Mouse (Mus musculus): Measurements from ENCODE around the gene Ccdc163. TPM values are rescaled to one million over a fixed set of nuclear protein-coding genes. Genes with fewer than 3 reads are reported as not detected.

Gene Ccdc163
- polyA plus RNA-seq, 2 experiments = 9.1 to 16.0 TPM

DNA sequence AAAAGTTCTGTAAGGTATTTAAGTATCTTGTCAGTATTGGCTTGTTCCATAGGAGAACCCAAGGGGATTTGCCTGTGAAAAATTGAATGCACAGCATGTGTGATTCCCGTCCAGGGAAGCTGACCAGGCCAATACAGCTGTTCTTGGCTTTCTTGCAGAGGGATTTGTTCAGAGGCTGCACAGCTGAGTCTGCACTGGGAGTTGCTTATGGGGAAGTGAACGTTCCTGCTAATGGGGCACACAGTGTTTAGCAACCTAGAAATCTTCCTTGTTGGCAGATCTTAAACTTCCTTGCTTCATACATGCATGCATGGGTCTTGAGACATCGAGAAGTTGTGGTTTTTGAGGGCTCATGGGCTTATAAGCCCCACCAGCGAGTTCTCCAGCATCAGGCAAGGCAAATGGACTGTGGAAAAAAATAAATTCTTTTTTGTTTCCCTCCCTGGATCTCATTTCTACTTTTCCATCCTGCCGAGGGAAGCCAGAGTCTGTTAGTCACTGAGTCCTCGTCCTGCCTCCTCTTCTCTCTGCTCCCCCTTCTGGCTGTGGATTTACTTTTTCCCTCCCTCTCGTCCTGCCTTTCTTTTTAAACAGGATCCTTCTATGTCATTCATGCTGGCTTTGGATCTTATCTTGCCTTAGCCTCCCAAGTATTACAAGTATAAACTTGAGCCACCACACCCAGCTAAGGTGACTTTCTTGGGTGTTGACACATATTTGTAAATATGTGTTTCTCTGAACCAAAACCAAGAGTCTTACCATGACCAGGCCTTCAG lies 79.9 kb downstream of the Ccdc163 start:
- Histone ChIP-seq H3K27ac (no peak overlapping the region), H3K9me3 (ENCODE audit: control insufficient read depth, low read length) (no peaks in the 10 kb centered on the region), H3K36me3 (replicated peaks; ENCODE audit: control insufficient read depth, insufficient read depth, low read depth) (no peaks in the 10 kb centered on the region), H3K4me1 (replicated peaks; ENCODE audit: control insufficient read depth in 2 of 2, insufficient read depth in 2 of 2, low read length in 1 of 2) (no peaks in the 10 kb centered on the region), H3K4me2 (ENCODE audit: low read depth) (no peak overlapping the region), H3K27me3 (ENCODE audit: control insufficient read depth, insufficient read depth, low read length) (no peaks in the 10 kb centered on the region), H3K9ac (replicated peaks) (no peak overlapping the region), H3K4me3 (ENCODE audit: insufficient read depth in 1 of 2, low read depth in 2 of 2, low read length in 2 of 2) (no peak overlapping the region)
- 21% methylated on average over 7 of the region's 7 CpGs for WGBS (ENCODE audit: insufficient replicate concordance)
- DNase-seq (ENCODE audit: low read depth in 3 of 3, low spot score in 3 of 3) = no peak
- TF ChIP-seq CTCF (IDR thresholded peaks at IDR 0.05; ENCODE audit: low read depth) (no peak), EP300 (IDR thresholded peaks at IDR 0.05; ENCODE audit: low read depth) (no peak)
- ATAC-seq (ENCODE audit: insufficient read depth) = no peak

GRCm38 (mm10) chr4:116788956-116789355 lies 80.6 kb downstream of the Ccdc163 start:
- no peak for TF ChIP-seq EP300 (IDR thresholded peaks at IDR 0.05; ENCODE audit: low read depth)
- peak; percentile 81 for TF ChIP-seq CTCF (IDR thresholded peaks at IDR 0.05; ENCODE audit: low read depth)

DNA sequence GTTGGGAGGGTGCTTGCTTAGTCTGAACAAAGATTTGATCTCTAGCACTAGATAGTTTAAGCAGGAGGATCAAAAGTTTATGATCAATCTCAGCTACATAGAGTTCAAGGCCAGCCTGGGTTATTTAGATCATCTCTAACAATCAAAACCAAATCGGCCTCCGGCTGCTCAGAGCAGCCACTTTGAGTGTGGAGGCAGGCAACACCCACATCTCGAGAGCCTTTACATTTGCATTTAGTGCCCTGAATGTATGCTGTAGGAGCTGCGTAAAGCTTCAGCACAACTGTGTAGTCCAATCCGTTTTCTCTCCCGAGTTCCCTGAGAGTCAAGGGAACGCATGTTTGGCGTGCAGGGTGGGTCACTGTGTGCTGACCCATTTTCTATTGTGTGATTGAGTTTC lies 84.1 kb downstream of the Ccdc163 start:
- no peaks in the 10 kb centered on the region for H3K27me3 ChIP-seq (ENCODE audit: control insufficient read depth, insufficient read depth, low read length)
- no peak for DNase-seq (ENCODE audit: low read depth in 3 of 3, low spot score in 3 of 3)
- H3K4me1 ChIP-seq (replicated peaks; ENCODE audit: control insufficient read depth in 2 of 2, insufficient read depth in 2 of 2, low read length in 1 of 2) = no peaks in the 10 kb centered on the region
- H3K27ac ChIP-seq = no peak overlapping the region
- no peak overlapping the region for H3K4me3 ChIP-seq (ENCODE audit: insufficient read depth in 1 of 2, low read depth in 2 of 2, low read length in 2 of 2)
- TF ChIP-seq CTCF (IDR thresholded peaks at IDR 0.05; ENCODE audit: low read depth) (no peak), EP300 (IDR thresholded peaks at IDR 0.05; ENCODE audit: low read depth) (no peak)
- no peak for ATAC-seq (ENCODE audit: insufficient read depth)
- no peaks in the 10 kb centered on the region for H3K9me3 ChIP-seq (ENCODE audit: control insufficient read depth, low read length)
- no peak overlapping the region for H3K4me2 ChIP-seq (ENCODE audit: low read depth)
- H3K9ac ChIP-seq (replicated peaks) = no peak overlapping the region
- 74% methylated on average over 8 of the region's 8 CpGs for WGBS (ENCODE audit: insufficient replicate concordance)
- no peaks in the 10 kb centered on the region for H3K36me3 ChIP-seq (replicated peaks; ENCODE audit: control insufficient read depth, insufficient read depth, low read depth)

More at GRCm38 (mm10) chr4:116788956-116789355, 80.6 kb downstream of the Ccdc163 start:
- H3K9ac ChIP-seq (replicated peaks) = no peak overlapping the region
- no peaks in the 10 kb centered on the region for H3K4me1 ChIP-seq (replicated peaks; ENCODE audit: control insufficient read depth in 2 of 2, insufficient read depth in 2 of 2, low read length in 1 of 2)
- no peak overlapping the region for H3K4me2 ChIP-seq (ENCODE audit: low read depth)
- ATAC-seq (ENCODE audit: insufficient read depth) (no peak; the same call in 1 of the 2 replicates), DNase-seq (ENCODE audit: low read depth in 3 of 3, low spot score in 3 of 3) (peak; percentile 63 to 67 (median 65))
- H3K9me3 ChIP-seq (ENCODE audit: control insufficient read depth, low read length) = no peaks in the 10 kb centered on the region
- no peak overlapping the region for H3K27ac ChIP-seq
- no peaks in the 10 kb centered on the region for H3K36me3 ChIP-seq (replicated peaks; ENCODE audit: control insufficient read depth, insufficient read depth, low read depth)
- no peaks in the 10 kb centered on the region for H3K27me3 ChIP-seq (ENCODE audit: control insufficient read depth, insufficient read depth, low read length)
- WGBS (ENCODE audit: insufficient replicate concordance) = 13% methylated on average over 3 of the region's 3 CpGs
- no peak overlapping the region for H3K4me3 ChIP-seq (ENCODE audit: insufficient read depth in 1 of 2, low read depth in 2 of 2, low read length in 2 of 2)

GRCm38 (mm10) chr4:116794273-116794672 lies 86.0 kb downstream of the Ccdc163 start:
- 59% methylated on average over 2 of the region's 2 CpGs for WGBS (ENCODE audit: insufficient replicate concordance)
- DNase-seq (ENCODE audit: low read depth in 3 of 3, low spot score in 3 of 3) = no peak
- Histone ChIP-seq H3K27me3 (ENCODE audit: control insufficient read depth, insufficient read depth, low read length) (no peaks in the 10 kb centered on the region), H3K27ac (no peak overlapping the region), H3K4me1 (replicated peaks; ENCODE audit: control insufficient read depth in 2 of 2, insufficient read depth in 2 of 2, low read length in 1 of 2) (no peaks in the 10 kb centered on the region), H3K9me3 (ENCODE audit: control insufficient read depth, low read length) (no peaks in the 10 kb centered on the region), H3K4me2 (ENCODE audit: low read depth) (no peak overlapping the region), H3K4me3 (ENCODE audit: insufficient read depth in 1 of 2, low read depth in 2 of 2, low read length in 2 of 2) (no peak overlapping the region), H3K36me3 (replicated peaks; ENCODE audit: control insufficient read depth, insufficient read depth, low read depth) (no peaks in the 10 kb centered on the region), H3K9ac (replicated peaks) (no peak overlapping the region)
- ATAC-seq (ENCODE audit: insufficient read depth) = no peak
- TF ChIP-seq CTCF (IDR thresholded peaks at IDR 0.05; ENCODE audit: low read depth) = peak; percentile 31; the same call in 1 of the 2 replicates
- TF ChIP-seq EP300 (IDR thresholded peaks at IDR 0.05; ENCODE audit: low read depth) = no peak

- DNase-seq (ENCODE audit: low read depth in 3 of 3, low spot score in 3 of 3) = no peak
Observed at GRCm38 (mm10) chr4:116796442-116797110, 88.3 kb downstream of the Ccdc163 start.

More at GRCm38 (mm10) chr4:116796442-116797110, 88.3 kb downstream of the Ccdc163 start:
- TF ChIP-seq CTCF (IDR thresholded peaks at IDR 0.05; ENCODE audit: low read depth) = no peak
- TF ChIP-seq EP300 (IDR thresholded peaks at IDR 0.05; ENCODE audit: low read depth) = no peak
- no peak overlapping the region for H3K9ac ChIP-seq (replicated peaks)
- H3K4me2 ChIP-seq (ENCODE audit: low read depth) = no peak overlapping the region
- H3K4me3 ChIP-seq (ENCODE audit: insufficient read depth in 1 of 2, low read depth in 2 of 2, low read length in 2 of 2) = no peak overlapping the region
- no peaks in the 10 kb centered on the region for H3K27me3 ChIP-seq (ENCODE audit: control insufficient read depth, insufficient read depth, low read length)
- no peak for ATAC-seq (ENCODE audit: insufficient read depth)
- 63% methylated on average over 1 of the region's 1 CpGs for WGBS (ENCODE audit: insufficient replicate concordance)
- H3K4me1 ChIP-seq (replicated peaks; ENCODE audit: control insufficient read depth in 2 of 2, insufficient read depth in 2 of 2, low read length in 1 of 2) = no peaks in the 10 kb centered on the region
- H3K27ac ChIP-seq = no peak overlapping the region
- H3K36me3 ChIP-seq (replicated peaks; ENCODE audit: control insufficient read depth, insufficient read depth, low read depth) = no peaks in the 10 kb centered on the region
- H3K9me3 ChIP-seq (ENCODE audit: control insufficient read depth, low read length) = no peaks in the 10 kb centered on the region
